Mouse (Mus musculus) layer of hippocampus, postnatal 25 days (tissue): ENCODE results near the gene Cntln. TPM values are rescaled to one million over a fixed set of nuclear protein-coding genes. Genes with fewer than 3 reads are reported as not detected.

Experiments
- DNase-seq, 2 experiments: peaks; one replicate each; pipeline ENCODE4 v3.0.0; 2022; ENCODE audit warnings: mixed read lengths in 2 of 2, low spot score in 1 of 2; ENCODE audit errors: extremely low spot score in 1 of 2
- total RNA-seq, 2 experiments: library from RNA; stranded (reverse); gene quantifications; 2 replicates each; pipeline ENCODE4 v1.2.3; 2021

Gene Cntln
- total RNA-seq = 1 to 10 TPM; 5.7 to 6.1 TPM

GRCm38 (mm10) chr4:84884111-84884538 lies at the start of gene Cntln:
Cntln (plus strand) TSS chr4:84884309.
- DNase-seq = peak; percentile 90 to 91

- peak in 1 of 2 experiments; percentile 11 for DNase-seq
These were observed 47.1 kb upstream of the Cntln start for GRCm38 (mm10) chr4:84836979-84837378.

GRCm38 (mm10) chr4:84838545-84838944 lies 45.6 kb upstream of the Cntln start:
- no peak for DNase-seq

GRCm38 (mm10) chr4:84839466-84839865 lies 44.6 kb upstream of the Cntln start:
- DNase-seq = no peak

GRCm38 (mm10) chr4:84857588-84857987 lies 26.5 kb upstream of the Cntln start:
- no peak for DNase-seq

- peak in 1 of 2 experiments; percentile 45 for DNase-seq
These were observed 7.8 kb upstream of the Cntln start for GRCm38 (mm10) chr4:84876347-84876746.

- DNase-seq = no peak
These were observed 463 bp upstream of the Cntln start for GRCm38 (mm10) chr4:84883646-84884045.

- peak; percentile 14 to 32 for DNase-seq
These were observed 596 bp downstream of the Cntln start for GRCm38 (mm10) chr4:84884539-84885270.

GRCm38 (mm10) chr4:84885271-84885540 lies 1.1 kb downstream of the Cntln start:
- no peak for DNase-seq

GRCm38 (mm10) chr4:84918393-84918792 lies 34.3 kb downstream of the Cntln start:
- DNase-seq = no peak

- no peak for DNase-seq
These were observed 50.3 kb downstream of the Cntln start for GRCm38 (mm10) chr4:84934342-84934929.

- peak in 1 of 2 experiments; percentile 5 for DNase-seq
These were observed 58.0 kb downstream of the Cntln start for GRCm38 (mm10) chr4:84942059-84942458.

GRCm38 (mm10) chr4:84942651-84943050 lies 58.5 kb downstream of the Cntln start:
- DNase-seq = no peak

- no peak for DNase-seq
These were observed 60.0 kb downstream of the Cntln start for GRCm38 (mm10) chr4:84944100-84944499.

- no peak for DNase-seq
These were observed 62.3 kb downstream of the Cntln start for GRCm38 (mm10) chr4:84946450-84946849.

GRCm38 (mm10) chr4:84976875-84977646 lies 93.0 kb downstream of the Cntln start:
- no peak for DNase-seq

GRCm38 (mm10) chr4:84995520-84996348 lies 111.6 kb downstream of the Cntln start:
- no peak for DNase-seq

- no peak for DNase-seq
These were observed 121.5 kb downstream of the Cntln start for GRCm38 (mm10) chr4:85005581-85005980.

- no peak for DNase-seq
These were observed 122.7 kb downstream of the Cntln start for GRCm38 (mm10) chr4:85006789-85007188.

- no peak for DNase-seq
These were observed 126.7 kb downstream of the Cntln start for GRCm38 (mm10) chr4:85010846-85011245.

GRCm38 (mm10) chr4:85045748-85046147 lies 161.6 kb downstream of the Cntln start:
- DNase-seq = no peak
